Mouse (Mus musculus): ENCODE results near the gene Vpreb2. TPM values are rescaled to one million over a fixed set of nuclear protein-coding genes. Genes with fewer than 3 reads are reported as not detected.
"Not testable (repeated sequence)": the region's sequence is repeated elsewhere in the genome, so short reads cannot be mapped to it uniquely, and the experiment has no call there.

The Vpreb2 gene
- total RNA-seq, 1 experiment from 2014 or later: not detected

DNA sequence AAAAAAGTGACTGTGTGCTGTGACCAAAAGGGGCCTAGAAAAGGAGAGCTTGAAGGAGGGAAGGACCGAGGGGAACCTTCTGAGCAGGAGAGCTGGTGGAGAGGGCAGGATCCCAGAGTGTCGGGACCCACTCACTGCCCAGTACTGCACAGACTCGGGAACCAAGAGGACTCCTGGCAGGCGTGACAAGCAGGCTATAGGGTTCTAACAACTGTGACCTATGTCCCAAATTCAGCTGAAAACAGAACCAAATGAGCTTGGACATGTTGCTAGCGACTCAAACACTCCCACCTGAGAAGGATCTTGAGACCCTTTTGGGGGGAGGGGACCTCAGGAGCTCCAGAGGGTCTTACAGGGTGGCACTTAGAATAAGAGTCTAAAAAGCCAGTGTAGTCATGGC, 4.8 kb downstream of the Vpreb2 start:
- no peak for ATAC-seq (replicated peaks; ENCODE audit: insufficient number of reproducible peaks, low FRiP score, low TSS enrichment, poor library complexity, severe bottlenecking)

- 0 out of 2 replicates have a peak, but pooled peaks have one; percentile 66 for ATAC-seq (replicated peaks; ENCODE audit: insufficient number of reproducible peaks, low FRiP score, low TSS enrichment, poor library complexity, severe bottlenecking)
Measured at GRCm38 (mm10) chr16:17986456-17987132, 6.4 kb downstream of the Vpreb2 start.

DNA sequence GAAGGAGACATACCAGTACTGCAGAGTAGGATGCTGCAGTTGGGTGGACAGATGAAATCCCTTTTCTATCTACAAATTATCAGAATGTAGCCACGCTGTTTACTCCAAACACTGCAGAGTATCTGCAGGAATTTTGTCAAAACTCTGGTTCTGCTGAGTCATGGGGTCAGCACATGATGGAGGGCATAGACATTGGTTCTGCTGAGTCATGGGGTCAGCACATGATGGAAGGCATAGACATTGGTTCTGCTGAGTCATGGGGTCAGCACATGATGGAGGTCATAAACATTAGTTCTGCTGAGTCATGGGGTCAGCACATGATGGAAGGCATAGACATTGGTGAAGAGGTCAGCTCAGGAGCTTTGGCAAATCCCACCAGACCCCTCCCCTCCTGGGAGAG, 7.5 kb downstream of the Vpreb2 start:
- ATAC-seq (replicated peaks; ENCODE audit: insufficient number of reproducible peaks, low FRiP score, low TSS enrichment, poor library complexity, severe bottlenecking): no peak

DNA sequence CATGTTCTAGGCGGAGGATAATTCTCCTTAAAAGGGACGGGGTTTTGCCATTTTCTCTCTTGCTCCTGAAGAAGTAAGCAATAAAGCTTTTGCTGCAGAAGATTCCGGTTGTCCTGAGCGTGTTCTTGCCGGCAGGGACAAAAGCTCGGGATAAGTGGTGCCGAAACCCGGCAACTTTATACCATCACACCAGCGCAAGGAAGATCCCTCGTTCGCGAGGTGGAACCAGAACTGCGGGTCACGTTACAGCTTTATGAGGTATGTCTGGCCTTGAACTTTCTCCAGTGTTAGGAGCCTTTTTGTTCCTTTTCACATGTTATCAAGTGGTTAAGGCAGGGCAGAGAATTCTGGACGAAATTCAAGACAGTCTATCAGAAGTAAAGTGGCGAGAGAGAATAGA, 12.1 kb downstream of the Vpreb2 start:
- not testable (repeated sequence) for ATAC-seq (replicated peaks; ENCODE audit: insufficient number of reproducible peaks, low FRiP score, low TSS enrichment, poor library complexity, severe bottlenecking)

GRCm38 (mm10) chr16:17999668-18000067, 19.4 kb downstream of the Vpreb2 start:
- ATAC-seq (replicated peaks; ENCODE audit: insufficient number of reproducible peaks, low FRiP score, low TSS enrichment, poor library complexity, severe bottlenecking): no peak

- ATAC-seq (replicated peaks; ENCODE audit: insufficient number of reproducible peaks, low FRiP score, low TSS enrichment, poor library complexity, severe bottlenecking): no peak
Measured at GRCm38 (mm10) chr16:18004589-18004988, 24.4 kb downstream of the Vpreb2 start.

DNA sequence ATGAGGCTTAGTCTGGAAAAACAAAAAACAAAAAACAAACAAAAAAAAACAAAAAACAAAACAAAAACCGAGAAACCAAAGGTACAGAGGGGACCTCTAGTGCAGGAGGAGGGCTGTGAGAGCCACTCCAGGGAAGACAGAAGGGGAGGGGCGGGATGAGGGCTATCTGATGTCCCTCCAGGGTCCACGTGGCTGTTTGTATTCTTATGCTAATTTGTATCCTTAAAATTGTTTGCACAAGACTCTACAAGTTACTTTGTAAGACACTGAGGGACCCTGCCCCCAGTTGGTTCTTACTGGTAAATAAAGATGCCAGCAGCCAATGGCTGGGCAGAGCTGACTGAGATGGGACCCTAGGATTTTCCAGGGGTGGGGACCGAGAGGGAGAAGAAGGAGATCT, 26.9 kb downstream of the Vpreb2 start:
- ATAC-seq (replicated peaks; ENCODE audit: insufficient number of reproducible peaks, low FRiP score, low TSS enrichment, poor library complexity, severe bottlenecking): no peak

DNA sequence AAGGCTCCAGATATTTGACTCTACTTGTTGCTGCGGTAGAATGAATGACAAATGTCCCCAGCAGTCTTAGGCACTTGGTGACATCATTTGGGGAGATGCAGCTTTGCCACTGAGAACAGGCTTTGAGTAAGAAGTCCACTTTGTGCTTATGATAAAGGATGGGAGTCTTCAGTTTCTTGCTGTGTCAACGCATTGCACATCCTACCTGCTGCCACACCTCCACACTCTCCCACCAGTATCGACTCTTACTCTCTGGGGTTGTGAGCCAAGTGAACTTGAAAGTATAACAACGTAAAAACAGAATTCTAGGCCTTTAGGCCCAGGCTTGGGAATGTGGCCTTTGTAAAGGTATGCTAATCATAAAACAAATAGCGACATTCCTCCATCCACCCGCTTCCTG, 30.9 kb downstream of the Vpreb2 start:
- no peak for ATAC-seq (replicated peaks; ENCODE audit: insufficient number of reproducible peaks, low FRiP score, low TSS enrichment, poor library complexity, severe bottlenecking)

- ATAC-seq (replicated peaks; ENCODE audit: insufficient number of reproducible peaks, low FRiP score, low TSS enrichment, poor library complexity, severe bottlenecking): not testable (repeated sequence)
Measured at GRCm38 (mm10) chr16:18016482-18016881, 36.3 kb downstream of the Vpreb2 start.

DNA sequence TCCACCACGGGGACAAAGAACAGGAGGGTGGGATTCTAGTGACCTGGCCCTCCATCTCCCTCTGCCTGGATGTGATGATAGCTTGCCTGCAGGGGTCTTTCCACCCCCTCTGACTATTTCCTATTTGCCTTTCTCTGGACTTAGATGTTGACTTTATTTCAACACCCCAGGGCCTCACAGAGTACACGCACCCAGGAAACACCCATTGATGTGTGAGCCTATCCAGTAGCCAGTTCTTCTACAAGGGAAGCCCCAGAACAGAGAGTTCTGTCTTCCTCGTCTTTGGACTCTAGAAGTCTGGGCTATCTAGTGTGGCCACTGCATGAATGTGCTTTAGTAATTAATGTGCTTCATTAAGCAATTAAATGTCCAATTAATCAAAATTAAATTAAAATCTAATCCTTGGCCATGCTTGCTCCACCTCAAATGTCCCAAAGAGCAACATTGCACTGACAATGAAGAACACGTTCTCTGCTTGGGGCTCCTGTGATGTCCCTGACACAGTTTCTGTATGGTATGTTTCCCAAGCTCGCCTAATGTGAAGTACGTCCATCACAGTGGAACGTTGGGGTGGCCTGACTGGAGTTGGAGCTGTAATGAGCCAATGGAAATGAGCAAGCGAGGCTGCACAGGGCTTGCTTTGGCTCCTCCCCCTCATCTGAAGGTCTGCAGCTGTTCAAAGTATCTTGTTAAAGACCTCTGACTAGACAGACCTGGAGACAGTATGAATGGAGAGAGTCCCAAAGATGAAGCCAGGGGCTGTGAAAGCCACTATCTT, 42.7 kb downstream of the Vpreb2 start:
- no peak for ATAC-seq (replicated peaks; ENCODE audit: insufficient number of reproducible peaks, low FRiP score, low TSS enrichment, poor library complexity, severe bottlenecking)

DNA sequence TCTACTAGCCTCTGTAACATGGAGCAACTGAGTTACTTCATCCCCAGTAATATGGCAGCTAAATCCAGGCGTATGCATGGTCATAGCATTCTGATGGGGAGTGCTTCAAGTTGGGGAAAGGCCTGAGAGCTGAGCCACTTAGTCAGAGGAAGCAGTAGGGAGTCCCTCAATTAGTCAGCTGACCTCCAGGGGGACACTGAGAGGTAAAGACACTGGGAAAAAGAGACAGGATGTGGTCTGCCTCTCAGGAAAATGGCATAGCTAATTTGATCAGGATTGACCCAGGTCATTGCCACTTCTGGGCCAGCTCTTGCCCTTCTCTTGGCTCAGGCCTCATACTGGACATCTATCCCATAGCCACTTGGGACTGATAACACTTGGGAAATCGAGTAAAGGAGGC, 47.1 kb downstream of the Vpreb2 start:
- no peak for ATAC-seq (replicated peaks; ENCODE audit: insufficient number of reproducible peaks, low FRiP score, low TSS enrichment, poor library complexity, severe bottlenecking)

Other genes with a start within 250 kb of the Vpreb2 start
- gene Med15, start 247.5 kb upstream of the Vpreb2 start, total RNA-seq (2017): 55.5 to 92.1 TPM (median 65.8 TPM) in 3 replicates
- 5.0 to 8.2 TPM (median 6.7 TPM) in 3 replicates for gene Klhl22, start 220.8 kb upstream of the Vpreb2 start, total RNA-seq (2017)
- gene Scarf2, start 183.1 kb upstream of the Vpreb2 start, total RNA-seq (2017): 0.19 to 0.21 TPM in 2 of 3 replicates, not detected in the other
- not detected in 3 replicates for gene B830017H08Rik, start 147.3 kb upstream of the Vpreb2 start, total RNA-seq (2017)
- 0.43 to 7.7 TPM (median 6.5 TPM) in 3 replicates for gene Car15, start 142.1 kb upstream of the Vpreb2 start, total RNA-seq (2017)
- gene Gm20518, start 88.8 kb upstream of the Vpreb2 start, total RNA-seq (2017): 2.1 to 2.9 TPM (median 2.5 TPM) in 3 replicates
- 0.67 TPM in 1 of 3 replicates, not detected in the others for gene Tssk1, start 86.2 kb upstream of the Vpreb2 start, total RNA-seq (2017)
- 24.9 to 38.2 TPM (median 37.0 TPM) in 3 replicates for gene Dgcr2, start 81.9 kb upstream of the Vpreb2 start, total RNA-seq (2017)
- 2.2 TPM in 1 of 3 replicates, not detected in the others for gene Tssk2, start 81.8 kb upstream of the Vpreb2 start, total RNA-seq (2017)
- gene Ess2, start 69.1 kb upstream of the Vpreb2 start, total RNA-seq (2017): 35.2 to 48.5 TPM (median 39.7 TPM) in 3 replicates
- not detected in 3 replicates for gene Gsc2, start 65.4 kb upstream of the Vpreb2 start, total RNA-seq (2017)
- gene Slc25a1, start 52.2 kb upstream of the Vpreb2 start, total RNA-seq (2017): 28.5 to 36.6 TPM (median 33.8 TPM) in 3 replicates
- gene Dgcr6, start 72.4 kb downstream of the Vpreb2 start, total RNA-seq (2017): 0.67 to 3.5 TPM (median 1.3 TPM) in 3 replicates
- gene Prodh, start 109.8 kb downstream of the Vpreb2 start, total RNA-seq (2017): 6.4 to 11.0 TPM (median 7.1 TPM) in 3 replicates
- gene Rtn4r, start 147.2 kb downstream of the Vpreb2 start, total RNA-seq (2017): 0.38 TPM in 1 of 3 replicates, not detected in the others
- gene Ccdc188, start 237.5 kb downstream of the Vpreb2 start, total RNA-seq (2017): not detected in 3 replicates